Mouse (Mus musculus): ENCODE data around the gene Tmem132d.

DNA sequence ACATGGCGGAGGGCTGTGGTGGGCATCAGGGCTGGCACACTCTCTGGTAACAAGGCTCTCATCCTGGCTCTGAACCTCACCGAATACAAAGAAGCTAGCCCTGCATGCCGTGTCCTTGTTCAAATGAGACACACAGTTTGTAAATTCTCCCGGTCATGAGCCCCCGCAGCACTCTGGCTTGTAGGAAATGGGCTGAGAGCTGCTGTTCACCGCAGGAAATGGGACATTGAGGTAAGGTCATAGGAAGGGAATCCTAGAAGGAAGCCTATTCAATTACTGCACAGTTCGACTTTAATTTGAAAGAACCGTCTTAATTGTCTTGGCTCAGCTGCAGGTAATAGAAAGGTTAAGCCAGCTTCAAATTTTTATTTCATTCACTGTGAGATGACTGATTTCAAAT, 42.5 kb upstream of the Tmem132d start:
- TF ChIP-seq CTCF (IDR thresholded peaks at IDR 0.05; ENCODE audit: control insufficient read depth, insufficient read depth, low read length) (no peak), POLR2A (IDR thresholded peaks at IDR 0.05; ENCODE audit: borderline replicate concordance, control insufficient read depth, low read depth, low read length) (no peak)
